Mouse (Mus musculus) megakaryocyte, embryonic 14.5 days (primary cell): ENCODE results near the gene Speg.

Source experiments
- FLI1 ChIP-seq: IDR thresholded peaks from 2 replicates; pipeline ENCODE4 v1.6.1; 2012; ENCODE audit warnings: low read length, inconsistent platforms, mixed read lengths
- GATA1 ChIP-seq: IDR thresholded peaks from 3 replicates; pipeline ENCODE4 v1.6.1; 2012; ENCODE audit warnings: mixed read lengths, low read length, inconsistent platforms, borderline replicate concordance

DNA sequence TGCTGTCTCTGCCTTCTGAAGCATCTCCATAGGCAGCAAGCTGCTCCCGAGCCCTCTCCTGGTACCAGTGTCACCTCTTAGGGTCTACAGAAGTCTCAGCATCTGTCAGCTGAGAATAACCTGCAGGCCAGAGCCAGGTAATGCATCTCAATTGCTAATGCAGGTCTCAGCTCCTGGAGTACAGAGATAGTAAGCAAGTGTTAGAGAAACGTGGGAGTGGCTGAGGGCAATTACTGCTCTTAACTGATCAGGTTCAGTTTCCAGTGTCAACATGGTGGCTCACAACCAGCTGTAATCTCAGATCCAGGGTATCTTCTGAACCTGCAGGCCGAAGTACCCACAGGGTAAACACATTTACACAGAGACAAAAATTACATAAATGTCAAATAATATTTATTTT, 38.6 kb upstream of the Speg start:
- TF ChIP-seq GATA1, result no peak
- no peak for TF ChIP-seq FLI1
